Mouse (Mus musculus) forebrain, embryonic 11.5 days (tissue): Measurements from ENCODE around the gene Usp27x. TPM values are rescaled to one million over a fixed set of nuclear protein-coding genes. Genes with fewer than 3 reads are reported as not detected.
A peak's percentile ranks its signal among the peaks of the same experiment; 100 is the strongest.

Experiments used
- ATAC-seq: fragments of 200-750 bp; cut with Nextera tagmentation; replicated peaks from 2 replicates; pipeline ENCODE4 v1.8.0; 2017; ENCODE audit warnings: moderate TSS enrichment; ENCODE audit not compliant: low FRiP score
- DNase-seq: peaks from one replicate; pipeline ENCODE4 v3.0.0-alpha.2; 2017; ENCODE audit warnings: low spot score
- H3K27ac ChIP-seq: fragments of 300-500 bp; sonication (generic); 2 replicates; pipeline ENCODE4 v1.5.1; 2014; ENCODE audit warnings: low read depth, low read length
- H3K27me3 ChIP-seq: fragments of 300-500 bp; sonication (generic); 2 replicates; pipeline ENCODE4 v1.6.1; 2014; ENCODE audit warnings: mild to moderate bottlenecking, low read length, mixed read lengths; ENCODE audit not compliant: control insufficient read depth, insufficient read depth
- H3K36me3 ChIP-seq: fragments of 300-500 bp; sonication (generic); 2 replicates; pipeline ENCODE4 v1.6.1; 2014; ENCODE audit warnings: mild to moderate bottlenecking, low read length, moderate library complexity, mixed read lengths; ENCODE audit not compliant: control insufficient read depth, insufficient read depth
- H3K4me1 ChIP-seq: fragments of 300-500 bp; sonication (generic); replicated peaks from 2 replicates; pipeline ENCODE4 v1.6.1; 2014; ENCODE audit warnings: low read length, mixed read lengths; ENCODE audit not compliant: control insufficient read depth, insufficient read depth
- H3K4me2 ChIP-seq: fragments of 300-500 bp; sonication (generic); 2 replicates; pipeline ENCODE4 v1.6.1; 2014; ENCODE audit warnings: low read depth, mild to moderate bottlenecking, low read length, moderate library complexity, mixed read lengths; ENCODE audit not compliant: severe bottlenecking
- H3K4me3 ChIP-seq: fragments of 300-500 bp; sonication (generic); 2 replicates; pipeline ENCODE4 v1.5.1; 2014; ENCODE audit warnings: low read depth, low read length
- H3K9ac ChIP-seq: fragments of 300-500 bp; sonication (generic); 2 replicates; pipeline ENCODE4 v1.6.1; 2014; ENCODE audit warnings: low read length
- H3K9me3 ChIP-seq: fragments of 300-500 bp; sonication (generic); 2 replicates; pipeline ENCODE4 v1.6.1; 2016; ENCODE audit warnings: low read length, mixed read lengths; ENCODE audit not compliant: control insufficient read depth
- WGBS: fragments of 180-500 bp; shearing (Covaris S2); extraction: QIAGEN DNeasy Blood & Tissue Kit; methylation state at CpG from one replicate; pipeline ENCODE4 v1.1.7; 2014; 5-methylcytosine and 5-hydroxymethylcytosine counted together
- polyA plus RNA-seq: library from polyadenylated mRNA; unstranded; fragments of >200 nt; fragmentation: Nextera tagmentation; extraction: Ambion mirVana; gene quantifications from 2 replicates; pipeline ENCODE4 v1.2.1, GENCODE M21; 2014

Usp27x gene
- polyA plus RNA-seq, result 0.52 and 0.57 TPM in 2 replicates

GRCm38 (mm10) chrX:7375716-7376480 is at the start of gene Usp27x:
Usp27x (minus strand) TSS chrX:7375830.
- H3K27me3 ChIP-seq, result no peaks in the 10 kb centered on the region

GRCm38 (mm10) chrX:7422691-7423111 is 47.1 kb upstream of the Usp27x start:
- H3K4me2 ChIP-seq, result peak overlapping the region; percentile 48
- WGBS, result 17% methylated on average over 21 of the region's 26 CpGs
- peak overlapping the region; percentile 43; the same call in 1 of the 2 replicates for H3K9ac ChIP-seq
- no peak overlapping the region for H3K27ac ChIP-seq
- peak overlapping the region; percentile 41 for H3K4me3 ChIP-seq
- no peaks in the 10 kb centered on the region for H3K9me3 ChIP-seq
- H3K27me3 ChIP-seq, result no peaks in the 10 kb centered on the region
- H3K4me1 ChIP-seq, result no peaks in the 10 kb centered on the region
- DNase-seq (peak; percentile 79), ATAC-seq (peak; percentile 68)
- H3K36me3 ChIP-seq, result no peaks in the 10 kb centered on the region

More at GRCm38 (mm10) chrX:7375716-7376480, at the start of gene Usp27x:
- 15% methylated on average over 50 of the region's 51 CpGs for WGBS
- H3K4me2 ChIP-seq, result peak within 1 kb of the TSS; percentile 73
- DNase-seq, result peak; percentile 80
- H3K4me1 ChIP-seq, result no peaks in the 10 kb centered on the region
- peak within 1 kb of the TSS; percentile 54 for H3K4me3 ChIP-seq
- peak within 1 kb of the TSS; percentile 66 for H3K27ac ChIP-seq
- ATAC-seq, result peak; percentile 88
- no peaks in the 10 kb centered on the region for H3K9me3 ChIP-seq
- no peaks in the 10 kb centered on the region for H3K36me3 ChIP-seq
- H3K9ac ChIP-seq, result peak within 1 kb of the TSS; percentile 61

DNA sequence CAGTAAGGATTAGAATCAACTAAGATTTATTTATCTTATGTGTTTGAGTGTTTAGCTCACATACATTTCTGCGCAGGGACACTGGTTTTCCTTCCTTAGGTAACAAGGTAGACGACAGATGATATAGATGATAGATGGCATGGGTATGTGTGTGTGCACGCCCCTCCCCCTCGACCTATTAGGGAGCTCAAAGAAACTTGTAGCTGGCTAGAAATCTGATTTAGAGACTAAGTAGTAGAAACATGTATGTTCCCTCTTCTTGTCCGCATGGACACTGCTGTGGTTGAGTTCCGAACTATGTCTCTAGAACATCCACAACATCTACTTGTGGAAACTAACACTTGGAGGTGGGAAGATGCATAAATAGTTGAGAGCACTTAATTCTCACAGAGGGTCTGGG is 46.5 kb upstream of the Usp27x start:
- ATAC-seq (no peak), DNase-seq (no peak)
- no peaks in the 10 kb centered on the region for H3K36me3 ChIP-seq
- H3K27me3 ChIP-seq, result no peaks in the 10 kb centered on the region
- peak overlapping the region; percentile 48 for H3K4me2 ChIP-seq
- H3K9ac ChIP-seq, result peak overlapping the region; percentile 43; the same call in 1 of the 2 replicates
- peak overlapping the region; percentile 41 for H3K4me3 ChIP-seq
- no peaks in the 10 kb centered on the region for H3K9me3 ChIP-seq
- 71% methylated on average over 6 of the region's 6 CpGs for WGBS
- H3K4me1 ChIP-seq, result no peaks in the 10 kb centered on the region
- H3K27ac ChIP-seq, result no peak overlapping the region

DNA sequence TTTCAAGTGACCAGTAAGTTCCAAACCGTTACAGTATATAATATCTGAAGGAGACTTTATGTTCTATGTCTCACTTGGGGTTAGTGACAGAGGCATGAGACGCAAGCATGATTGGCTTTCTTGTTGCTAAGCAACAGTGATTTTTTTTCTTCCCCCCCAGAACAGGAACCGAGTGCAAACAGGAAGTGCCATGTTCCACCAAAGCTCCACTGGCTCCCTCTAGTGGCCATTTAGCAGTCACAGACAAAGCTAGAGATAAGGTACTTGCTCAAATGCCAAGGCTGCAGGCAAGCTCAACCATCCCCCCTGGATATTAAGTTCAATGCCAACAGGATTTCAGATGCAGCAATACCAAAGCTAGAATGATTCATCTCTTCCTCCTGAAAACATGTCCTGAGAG is 45.4 kb upstream of the Usp27x start:
- Histone ChIP-seq H3K36me3 (no peaks in the 10 kb centered on the region), H3K27me3 (no peaks in the 10 kb centered on the region), H3K9me3 (no peaks in the 10 kb centered on the region), H3K4me1 (no peaks in the 10 kb centered on the region; the same call in 1 of the 2 replicates), H3K9ac (no peak overlapping the region), H3K4me2 (no peak overlapping the region), H3K27ac (no peak overlapping the region), H3K4me3 (no peak overlapping the region)
- ATAC-seq (peak; percentile 70), DNase-seq (peak; percentile 71)
- 35% methylated on average over 3 of the region's 3 CpGs for WGBS

GRCm38 (mm10) chrX:7416178-7416871 is 40.7 kb upstream of the Usp27x start:
- DNase-seq (peak; percentile 69), ATAC-seq (peak; percentile 82)
- Histone ChIP-seq H3K4me3 (no peak overlapping the region), H3K27me3 (no peaks in the 10 kb centered on the region), H3K4me1 (no peaks in the 10 kb centered on the region; the same call in 1 of the 2 replicates), H3K9ac (no peak overlapping the region; the same call in 1 of the 2 replicates), H3K36me3 (no peaks in the 10 kb centered on the region), H3K27ac (0 out of 2 replicates have a peak overlapping the region, but pooled peaks have one; percentile 37), H3K4me2 (peak overlapping the region; percentile 24; the same call in 1 of the 2 replicates), H3K9me3 (no peaks in the 10 kb centered on the region)
- 31% methylated on average over 12 of the region's 12 CpGs for WGBS

GRCm38 (mm10) chrX:7415308-7415707 is 39.7 kb upstream of the Usp27x start:
- no peaks in the 10 kb centered on the region for H3K9me3 ChIP-seq
- no peak overlapping the region for H3K9ac ChIP-seq
- H3K4me3 ChIP-seq, result no peak overlapping the region
- no peaks in the 10 kb centered on the region for H3K27me3 ChIP-seq
- DNase-seq (no peak), ATAC-seq (no peak)
- WGBS, result 85% methylated on average over 6 of the region's 6 CpGs
- no peaks in the 10 kb centered on the region for H3K36me3 ChIP-seq
- no peak overlapping the region for H3K4me2 ChIP-seq
- H3K4me1 ChIP-seq, result no peaks in the 10 kb centered on the region; the same call in 1 of the 2 replicates
- H3K27ac ChIP-seq, result no peak overlapping the region

GRCm38 (mm10) chrX:7412239-7413033 is 36.8 kb upstream of the Usp27x start:
- ATAC-seq, result no peak
- no peak for DNase-seq
- no peaks in the 10 kb centered on the region; the same call in 1 of the 2 replicates for H3K4me1 ChIP-seq
- no peak overlapping the region for H3K4me2 ChIP-seq
- 85% methylated on average over 16 of the region's 16 CpGs for WGBS
- no peak overlapping the region for H3K9ac ChIP-seq
- no peaks in the 10 kb centered on the region for H3K9me3 ChIP-seq
- H3K27me3 ChIP-seq, result no peaks in the 10 kb centered on the region
- no peak overlapping the region for H3K4me3 ChIP-seq
- H3K36me3 ChIP-seq, result no peaks in the 10 kb centered on the region
- no peak overlapping the region for H3K27ac ChIP-seq

GRCm38 (mm10) chrX:7376586-7376985 is 956 bp upstream of the Usp27x start:
- H3K9ac ChIP-seq, result peak overlapping the region; percentile 61
- H3K27ac ChIP-seq, result no peak overlapping the region
- WGBS, result 46% methylated on average over 4 of the region's 4 CpGs
- H3K4me3 ChIP-seq, result peak overlapping the region; percentile 54
- peak; percentile 4; the same call in 1 of the 2 replicates for ATAC-seq
- no peaks in the 10 kb centered on the region for H3K27me3 ChIP-seq
- H3K36me3 ChIP-seq, result no peaks in the 10 kb centered on the region
- H3K4me1 ChIP-seq, result no peaks in the 10 kb centered on the region
- no peaks in the 10 kb centered on the region for H3K9me3 ChIP-seq
- peak overlapping the region; percentile 73 for H3K4me2 ChIP-seq
- DNase-seq, result peak; percentile 48
